Mouse (Mus musculus) liver, embryonic 11.5 days (tissue): ENCODE results near the gene Cd47. TPM values are rescaled to one million over a fixed set of nuclear protein-coding genes. Genes with fewer than 3 reads are reported as not detected.
A peak's percentile ranks its signal among the peaks of the same experiment; 100 is the strongest.

ENCODE experiments used
- ATAC-seq: fragments of 200-750 bp; cut with Nextera tagmentation; replicated peaks from 2 replicates; pipeline ENCODE4 v1.8.0; 2017; ENCODE audit warnings: moderate number of reproducible peaks, mild to moderate bottlenecking, moderate TSS enrichment, moderate library complexity; ENCODE audit not compliant: low FRiP score
- DNase-seq: peaks from one replicate; pipeline ENCODE4 v3.0.0-alpha.2; 2017; ENCODE audit warnings: low spot score
- H3K27ac ChIP-seq: fragments of 300-500 bp; sonication (generic); 2 replicates; pipeline ENCODE4 v1.5.1; 2014; ENCODE audit warnings: mild to moderate bottlenecking, low read depth, low read length, control low read depth
- H3K27me3 ChIP-seq: fragments of 300-500 bp; sonication (generic); replicated peaks from 2 replicates; pipeline ENCODE4 v1.6.1; 2014; ENCODE audit warnings: low read length, mixed read lengths; ENCODE audit not compliant: control insufficient read depth, insufficient read depth
- H3K36me3 ChIP-seq: fragments of 300-500 bp; sonication (generic); 2 replicates; pipeline ENCODE4 v1.6.1; 2014; ENCODE audit warnings: mild to moderate bottlenecking, low read length, moderate library complexity, mixed read lengths; ENCODE audit not compliant: control insufficient read depth, insufficient read depth
- H3K4me1 ChIP-seq: fragments of 300-500 bp; sonication (generic); replicated peaks from 2 replicates; pipeline ENCODE4 v1.6.1; 2014; ENCODE audit warnings: low read length, mixed read lengths; ENCODE audit not compliant: control insufficient read depth, insufficient read depth
- H3K4me2 ChIP-seq: fragments of 300-500 bp; sonication (generic); 2 replicates; pipeline ENCODE4 v1.6.1; 2014; ENCODE audit warnings: mild to moderate bottlenecking, control low read depth, moderate library complexity
- H3K4me3 ChIP-seq: fragments of 300-500 bp; sonication (generic); 2 replicates; pipeline ENCODE4 v1.5.1; 2014; ENCODE audit warnings: low read depth, low read length, control low read depth
- H3K9ac ChIP-seq: fragments of 300-500 bp; sonication (generic); 2 replicates; pipeline ENCODE4 v1.6.1; 2014; ENCODE audit warnings: low read depth, low read length, control low read depth
- H3K9me3 ChIP-seq: fragments of 300-500 bp; sonication (generic); 2 replicates; pipeline ENCODE4 v1.6.1; 2016; ENCODE audit warnings: low read length, inconsistent platforms, mixed read lengths; ENCODE audit not compliant: control insufficient read depth
- WGBS: fragments of 180-500 bp; shearing (Covaris S2); extraction: QIAGEN DNeasy Blood & Tissue Kit; methylation state at CpG from one replicate; pipeline ENCODE4 v1.1.7; 2014; 5-methylcytosine and 5-hydroxymethylcytosine counted together
- polyA plus RNA-seq: library from polyadenylated mRNA; unstranded; fragments of >200 nt; fragmentation: Nextera tagmentation; extraction: Ambion mirVana; gene quantifications from 2 replicates; pipeline ENCODE4 v1.2.1, GENCODE M21; 2014

Cd47 gene
- polyA plus RNA-seq, 1 experiment from 2014 or later = 261 TPM

DNA sequence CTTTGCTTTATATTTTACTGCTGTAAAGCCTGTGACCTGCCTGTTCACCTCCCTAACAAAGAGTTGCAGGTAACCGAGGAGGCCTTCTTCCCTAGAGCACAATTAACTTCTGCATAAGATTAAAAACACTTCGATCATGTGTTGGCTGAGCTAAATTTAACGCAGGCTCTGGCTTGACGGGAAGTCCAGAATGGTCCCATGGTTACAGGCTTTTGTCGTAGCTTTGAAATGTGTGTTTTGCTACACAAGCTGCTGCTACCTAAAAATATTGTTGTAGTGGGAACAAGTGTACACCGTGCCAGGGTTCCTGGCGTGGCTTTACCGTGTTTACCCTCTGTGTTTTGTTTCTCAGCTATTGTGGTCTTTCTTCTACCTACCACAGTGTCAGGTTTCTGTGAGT lies 109.2 kb downstream of the Cd47 start:
- peaks cover 23% of the 10 kb centered on the region for H3K4me1 ChIP-seq
- no peaks in the 10 kb centered on the region for H3K9me3 ChIP-seq
- H3K4me2 ChIP-seq = no peak overlapping the region
- no peaks in the 10 kb centered on the region for H3K27me3 ChIP-seq
- H3K36me3 ChIP-seq = peaks cover 4% of the 10 kb centered on the region; the same call in 1 of the 2 replicates
- DNase-seq (no peak), ATAC-seq (no peak)
- no peak overlapping the region for H3K9ac ChIP-seq
- H3K4me3 ChIP-seq = no peak overlapping the region
- H3K27ac ChIP-seq = no peak overlapping the region
- 87% methylated on average over 8 of the region's 8 CpGs for WGBS

DNA sequence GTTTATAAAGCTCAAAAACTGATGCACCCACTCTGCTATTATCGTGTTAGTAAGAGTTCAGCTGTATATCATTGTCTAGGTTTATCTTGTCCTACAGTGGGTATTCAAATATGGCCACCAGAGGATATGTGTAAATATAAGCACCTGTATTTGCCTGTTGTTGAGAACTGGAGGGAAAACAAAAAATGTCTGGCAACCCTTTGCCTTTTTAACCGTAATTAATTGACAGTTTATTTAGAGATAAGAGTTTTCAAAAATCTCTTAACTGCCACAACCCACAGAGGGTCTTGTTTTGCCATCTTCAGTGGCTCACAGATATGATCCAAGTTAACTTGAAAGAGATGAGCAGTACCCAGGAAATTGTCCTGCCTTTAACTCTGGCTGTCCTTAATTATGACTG lies 113.8 kb downstream of the Cd47 start:
- 73% methylated on average over 2 of the region's 2 CpGs for WGBS
- H3K27ac ChIP-seq = no peak overlapping the region
- no peak overlapping the region for H3K4me2 ChIP-seq
- no peaks in the 10 kb centered on the region for H3K27me3 ChIP-seq
- no peaks in the 10 kb centered on the region for H3K9me3 ChIP-seq
- H3K4me1 ChIP-seq = no peaks in the 10 kb centered on the region
- ATAC-seq (no peak), DNase-seq (no peak)
- H3K4me3 ChIP-seq = no peak overlapping the region
- peaks cover 4% of the 10 kb centered on the region; the same call in 1 of the 2 replicates for H3K36me3 ChIP-seq
- H3K9ac ChIP-seq = no peak overlapping the region

DNA sequence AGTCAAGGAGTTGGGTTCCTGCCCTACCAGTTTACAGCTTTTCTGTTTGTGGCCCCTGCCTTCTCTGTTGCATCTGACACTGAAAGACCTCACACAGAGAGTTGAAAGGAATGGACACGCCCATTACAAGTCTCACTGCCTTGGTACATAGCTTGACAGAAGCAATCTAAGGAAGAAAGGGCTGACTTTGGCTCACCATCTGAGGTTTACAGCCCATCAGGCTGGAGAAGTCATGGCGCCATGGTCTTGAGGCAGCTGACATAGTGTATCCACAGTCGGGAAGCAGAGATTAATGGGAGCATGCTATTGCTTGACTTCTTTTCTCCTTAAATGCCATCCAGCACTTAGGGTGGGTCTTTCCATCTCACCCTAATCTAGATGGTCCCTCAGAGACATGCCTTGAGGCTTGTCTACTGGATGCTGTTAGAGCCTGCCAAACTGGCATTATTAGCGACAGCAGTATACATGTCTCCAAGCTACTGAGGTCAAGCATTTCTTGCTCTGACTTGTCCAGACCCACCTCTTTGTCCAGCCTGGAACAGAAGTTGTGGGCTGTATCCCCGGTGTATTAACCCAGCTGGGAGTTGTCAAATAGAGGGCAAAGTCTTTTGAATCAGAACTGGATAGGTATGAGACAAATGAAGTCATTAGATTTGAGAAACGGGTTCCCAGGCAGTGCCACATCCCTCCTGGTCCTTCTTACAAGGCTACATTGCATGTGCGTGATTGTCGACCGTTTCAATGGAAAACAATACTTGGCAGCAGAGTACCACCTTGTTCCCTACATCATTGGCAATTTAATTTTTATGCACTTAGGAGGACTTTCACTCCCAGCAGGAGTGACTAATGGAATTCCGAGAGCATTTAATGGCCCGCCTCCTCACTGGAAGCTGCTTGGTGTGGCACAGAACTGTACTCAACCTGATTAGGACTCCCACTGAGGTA lies 115.5 kb downstream of the Cd47 start:
- Histone ChIP-seq H3K27ac (no peak overlapping the region), H3K9ac (no peak overlapping the region), H3K27me3 (no peaks in the 10 kb centered on the region), H3K36me3 (peaks cover 4% of the 10 kb centered on the region; the same call in 1 of the 2 replicates), H3K4me3 (no peak overlapping the region), H3K4me1 (no peaks in the 10 kb centered on the region), H3K9me3 (no peaks in the 10 kb centered on the region), H3K4me2 (no peak overlapping the region)
- 89% methylated on average over 11 of the region's 11 CpGs for WGBS
- DNase-seq (no peak), ATAC-seq (peak; percentile 24; the same call in 1 of the 2 replicates)

DNA sequence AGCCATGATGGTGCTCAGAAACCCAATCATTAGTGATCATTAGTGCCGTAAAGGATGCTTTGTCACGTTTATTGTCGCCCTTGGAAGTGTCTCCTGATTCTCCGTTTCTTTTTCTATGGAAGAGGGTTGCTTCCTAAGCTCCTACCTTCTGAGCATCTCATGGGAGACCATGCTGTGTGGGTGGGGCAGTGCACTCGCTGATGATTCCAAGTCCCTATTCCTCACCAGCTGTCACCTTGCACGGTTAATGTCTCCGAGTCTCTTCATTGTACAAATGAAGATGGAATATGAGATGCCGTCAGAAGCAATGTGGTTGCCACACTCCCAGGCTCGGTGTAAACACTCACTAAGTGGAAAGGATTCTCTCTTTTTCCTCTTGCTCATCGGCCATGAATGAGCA lies 119.9 kb downstream of the Cd47 start:
- ATAC-seq = no peak
- WGBS = 90% methylated on average over 10 of the region's 10 CpGs
- no peaks in the 10 kb centered on the region for H3K36me3 ChIP-seq
- no peak overlapping the region for H3K27ac ChIP-seq
- no peak overlapping the region for H3K4me2 ChIP-seq
- no peak overlapping the region for H3K4me3 ChIP-seq
- no peak overlapping the region for H3K9ac ChIP-seq
- no peaks in the 10 kb centered on the region for H3K9me3 ChIP-seq
- DNase-seq = no peak
- H3K27me3 ChIP-seq = no peaks in the 10 kb centered on the region
- H3K4me1 ChIP-seq = peaks cover 3% of the 10 kb centered on the region; the same call in 1 of the 2 replicates

DNA sequence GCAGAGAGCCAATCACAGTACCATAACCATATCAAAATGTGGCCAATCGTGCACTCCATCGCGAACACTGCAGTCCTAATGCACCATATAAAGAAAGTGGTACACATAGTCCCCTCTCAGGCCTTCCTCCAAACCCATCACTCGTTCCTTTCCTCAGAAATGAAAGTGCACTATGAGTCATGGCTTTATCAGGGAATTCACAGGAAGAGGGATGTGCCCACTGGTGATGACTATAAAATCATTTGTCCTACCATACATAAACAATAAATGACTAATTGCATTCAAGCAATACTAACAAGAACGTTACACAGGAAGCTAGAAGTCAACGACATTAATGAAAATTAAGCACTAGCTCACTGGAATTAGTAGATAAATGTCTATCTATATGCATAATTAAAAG lies 121.3 kb downstream of the Cd47 start:
- peaks cover 3% of the 10 kb centered on the region; the same call in 1 of the 2 replicates for H3K4me1 ChIP-seq
- no peaks in the 10 kb centered on the region for H3K9me3 ChIP-seq
- no peak overlapping the region for H3K9ac ChIP-seq
- DNase-seq (no peak), ATAC-seq (no peak)
- H3K27me3 ChIP-seq = no peaks in the 10 kb centered on the region
- H3K4me2 ChIP-seq = no peak overlapping the region
- no peak overlapping the region for H3K27ac ChIP-seq
- H3K36me3 ChIP-seq = no peaks in the 10 kb centered on the region
- 82% methylated on average over 6 of the region's 6 CpGs for WGBS
- no peak overlapping the region for H3K4me3 ChIP-seq

DNA sequence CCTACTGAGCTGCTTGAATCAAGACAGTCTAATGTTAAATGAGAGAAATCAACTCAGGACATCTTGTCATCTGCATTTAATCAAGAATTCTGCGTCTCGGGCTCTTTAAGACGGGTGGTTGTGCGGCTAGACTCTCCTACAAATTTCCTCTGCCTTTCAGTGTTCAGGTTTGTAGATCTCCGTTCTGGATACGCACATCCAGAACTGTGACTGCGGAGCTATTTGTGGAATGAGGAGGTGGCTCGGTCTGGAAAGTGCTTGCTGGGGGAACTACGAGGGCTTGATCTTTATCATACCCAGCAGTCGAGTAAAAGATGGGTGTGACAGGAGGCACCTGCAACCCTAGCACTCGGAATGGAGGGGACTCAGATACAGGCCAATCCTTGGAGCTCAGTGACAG lies 121.8 kb downstream of the Cd47 start:
- Histone ChIP-seq H3K4me3 (no peak overlapping the region), H3K36me3 (no peaks in the 10 kb centered on the region), H3K9ac (no peak overlapping the region), H3K4me1 (peaks cover 3% of the 10 kb centered on the region; the same call in 1 of the 2 replicates), H3K9me3 (no peaks in the 10 kb centered on the region), H3K27ac (no peak overlapping the region), H3K4me2 (no peak overlapping the region), H3K27me3 (no peaks in the 10 kb centered on the region)
- ATAC-seq = no peak
- DNase-seq = no peak
- 68% methylated on average over 11 of the region's 11 CpGs for WGBS

DNA sequence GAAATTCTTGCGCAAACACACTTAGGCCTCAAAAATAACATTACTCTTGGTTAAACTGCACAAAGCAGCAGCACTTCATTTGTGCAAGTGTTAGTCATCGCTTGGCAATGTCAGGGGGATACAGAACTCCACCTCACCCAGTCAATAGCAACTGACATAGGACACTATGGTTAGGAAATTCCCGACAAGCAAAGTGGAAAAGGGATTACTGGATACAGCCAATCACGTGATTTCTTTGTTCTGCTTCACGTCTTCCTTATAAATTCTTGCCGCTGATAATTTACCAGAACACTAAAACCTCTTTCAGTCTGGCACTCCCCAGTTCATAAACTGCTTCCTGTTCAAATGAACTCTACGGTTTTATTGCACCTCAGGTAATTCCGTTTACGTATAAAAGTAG lies 123.4 kb downstream of the Cd47 start:
- H3K4me1 ChIP-seq = peaks cover 3% of the 10 kb centered on the region; the same call in 1 of the 2 replicates
- H3K9ac ChIP-seq = no peak overlapping the region
- H3K9me3 ChIP-seq = no peaks in the 10 kb centered on the region
- H3K4me2 ChIP-seq = no peak overlapping the region
- H3K4me3 ChIP-seq = no peak overlapping the region
- 79% methylated on average over 9 of the region's 9 CpGs for WGBS
- no peak overlapping the region for H3K27ac ChIP-seq
- ATAC-seq = no peak
- no peaks in the 10 kb centered on the region for H3K36me3 ChIP-seq
- H3K27me3 ChIP-seq = no peaks in the 10 kb centered on the region
- no peak for DNase-seq

DNA sequence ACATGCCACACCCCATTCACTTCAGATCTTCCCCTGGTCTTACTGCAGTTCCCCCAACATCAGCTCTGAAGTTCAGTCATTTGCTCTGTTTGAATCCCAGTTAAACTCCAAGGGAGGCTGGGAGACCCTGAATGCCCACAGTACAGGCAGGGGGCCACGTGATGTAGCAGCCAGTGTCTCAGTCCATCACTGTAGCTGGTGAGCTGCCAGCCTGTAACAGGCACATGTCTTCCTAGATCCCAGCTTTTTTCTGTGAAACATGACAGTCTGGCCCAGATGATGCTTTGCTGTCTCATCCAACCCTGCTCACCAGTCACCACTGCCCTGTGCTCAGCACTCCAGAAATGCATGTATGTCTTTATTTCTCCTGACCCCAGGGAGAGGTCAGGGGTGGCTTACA lies 124.6 kb downstream of the Cd47 start:
- Histone ChIP-seq H3K27ac (no peak overlapping the region), H3K9me3 (no peaks in the 10 kb centered on the region), H3K4me3 (no peak overlapping the region), H3K4me1 (peaks cover 3% of the 10 kb centered on the region; the same call in 1 of the 2 replicates), H3K9ac (no peak overlapping the region), H3K4me2 (no peak overlapping the region), H3K27me3 (no peaks in the 10 kb centered on the region), H3K36me3 (no peaks in the 10 kb centered on the region)
- DNase-seq (no peak), ATAC-seq (no peak)
- WGBS = 95% methylated on average over 1 of the region's 1 CpGs

DNA sequence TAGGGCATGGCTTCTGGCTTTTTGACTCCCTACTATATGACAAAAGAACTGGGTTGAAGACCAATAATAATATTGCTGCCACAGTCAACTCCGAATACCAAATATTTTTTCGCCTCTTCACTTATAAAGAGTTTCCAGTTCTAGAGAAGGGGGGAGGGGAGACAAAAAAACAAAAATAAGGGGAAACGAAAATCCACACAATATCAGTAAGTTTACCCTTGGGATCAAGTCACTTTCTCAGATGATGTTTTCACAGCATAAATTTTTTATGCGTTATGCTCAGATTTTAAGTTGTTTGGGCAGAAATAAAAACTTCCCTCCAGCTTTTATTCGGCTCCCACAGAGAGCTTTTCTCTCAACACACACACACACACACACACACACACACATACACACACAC lies 132.9 kb downstream of the Cd47 start:
- no peaks in the 10 kb centered on the region for H3K9me3 ChIP-seq
- no peaks in the 10 kb centered on the region for H3K36me3 ChIP-seq
- no peaks in the 10 kb centered on the region for H3K27me3 ChIP-seq
- no peak overlapping the region for H3K4me3 ChIP-seq
- DNase-seq = no peak
- H3K9ac ChIP-seq = no peak overlapping the region
- H3K4me1 ChIP-seq = no peaks in the 10 kb centered on the region; the same call in 1 of the 2 replicates
- 81% methylated on average over 5 of the region's 5 CpGs for WGBS
- H3K4me2 ChIP-seq = no peak overlapping the region
- H3K27ac ChIP-seq = no peak overlapping the region
- no peak for ATAC-seq
